Mouse (Mus musculus) left cerebral cortex, adult 2 months (tissue): Measurements from ENCODE around the gene Tpte. TPM values are rescaled to one million over a fixed set of nuclear protein-coding genes. Genes with fewer than 3 reads are reported as not detected.
"Not testable (repeated sequence)": the region's sequence is repeated elsewhere in the genome, so short reads cannot be mapped to it uniquely, and the experiment has no call there.

Experiments
- DNase-seq, 2 experiments: peaks; one replicate each; pipeline ENCODE4 v3.0.0; 2021 to 2022; ENCODE audit warnings: low spot score in 2 of 2, mixed read lengths in 1 of 2; ENCODE audit errors: extremely low spot score in 1 of 2
- H3K27ac ChIP-seq: fragments of 200-600 bp; 2 replicates; pipeline ENCODE4 v1.8.1; 2022
- H3K4me3 ChIP-seq: fragments of 200-600 bp; 2 replicates; pipeline ENCODE4 v1.8.1; 2022
- CTCF ChIP-seq: fragments of 200-600 bp; IDR thresholded peaks from 2 replicates; pipeline ENCODE4 v1.8.1; 2022; ENCODE audit warnings: antibody characterized with exemption, mild to moderate bottlenecking, moderate library complexity
- intact Hi-C: fragments of 180-260 bp; cut with DNase I; formaldehyde crosslinking; loops from one replicate; pipeline ENCODE4 v1.15.1; 2025
- total RNA-seq, 2 experiments: library from RNA; stranded (reverse); gene quantifications; 2 replicates each; pipeline ENCODE4 v1.2.3; 2021

The Tpte gene
- total RNA-seq, 2 experiments from 2014 or later: not detected

DNA sequence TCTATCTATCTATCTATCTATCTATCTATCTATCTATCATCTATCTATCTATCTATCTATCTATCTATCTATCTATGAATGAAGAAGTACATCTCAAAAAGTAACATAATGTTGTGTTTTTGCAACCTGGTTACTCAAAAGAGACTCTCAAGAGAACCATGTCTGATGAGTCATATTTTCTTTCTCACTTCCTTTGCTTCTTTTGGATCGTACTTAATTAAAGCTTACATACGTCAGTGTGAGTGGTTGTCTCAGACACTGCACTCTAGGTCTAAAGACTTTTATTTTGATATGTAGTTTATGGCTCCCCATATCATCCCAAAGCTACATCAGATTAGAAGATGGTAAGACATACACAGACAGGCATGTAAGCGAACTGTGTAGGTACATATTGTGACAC, 10.1 kb upstream of the Tpte start:
- intact Hi-C loops: no loop called here
- H3K27ac ChIP-seq: no peak overlapping the region
- H3K4me3 ChIP-seq: no peak overlapping the region
- no peak for DNase-seq
- no peak for TF ChIP-seq CTCF

DNA sequence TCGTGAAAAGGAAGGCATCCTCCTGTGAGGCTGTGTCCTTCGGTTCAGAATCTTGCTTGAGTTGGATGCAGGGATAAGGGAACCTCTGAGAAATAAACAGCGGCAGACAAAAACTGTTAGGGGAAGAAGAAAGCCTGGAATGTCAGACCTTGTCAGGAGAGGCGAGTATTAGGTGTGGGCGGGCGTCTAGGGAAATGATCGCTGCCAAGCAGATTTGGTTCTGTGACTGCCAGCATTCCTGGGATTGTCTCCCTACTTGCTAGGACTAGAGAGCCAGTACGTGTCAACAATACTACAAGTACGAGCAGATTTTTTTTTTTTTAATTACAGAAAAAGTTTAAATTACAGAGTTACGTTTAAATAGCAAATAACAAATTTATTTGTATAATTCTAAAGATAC, 8.6 kb upstream of the Tpte start:
- TF ChIP-seq CTCF: no peak
- intact Hi-C loops: no loop called here
- DNase-seq: no peak
- Histone ChIP-seq H3K4me3 (no peak overlapping the region), H3K27ac (no peak overlapping the region)

DNA sequence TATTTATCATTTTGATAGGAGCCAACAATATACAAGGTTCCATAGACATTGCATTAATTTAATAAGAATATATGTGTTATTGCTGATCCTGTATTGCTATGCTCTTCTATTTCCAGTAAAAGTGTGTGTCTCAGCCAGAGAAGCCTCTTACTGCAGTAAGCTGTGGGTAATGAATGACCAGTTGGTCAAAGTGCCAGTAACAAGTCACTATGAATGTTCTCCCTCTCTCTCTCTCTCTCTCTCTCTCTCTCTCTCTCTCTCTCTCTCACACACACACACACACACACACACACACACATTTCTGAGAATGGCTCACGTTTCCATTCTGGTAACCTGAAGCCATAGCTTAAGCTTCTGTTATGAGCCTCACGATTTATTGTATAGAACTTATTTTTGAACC, 19.1 kb downstream of the Tpte start:
- no peak for DNase-seq
- no peak for TF ChIP-seq CTCF
- intact Hi-C loops: no loop called here
- Histone ChIP-seq H3K4me3 (no peak overlapping the region), H3K27ac (no peak overlapping the region)

DNA sequence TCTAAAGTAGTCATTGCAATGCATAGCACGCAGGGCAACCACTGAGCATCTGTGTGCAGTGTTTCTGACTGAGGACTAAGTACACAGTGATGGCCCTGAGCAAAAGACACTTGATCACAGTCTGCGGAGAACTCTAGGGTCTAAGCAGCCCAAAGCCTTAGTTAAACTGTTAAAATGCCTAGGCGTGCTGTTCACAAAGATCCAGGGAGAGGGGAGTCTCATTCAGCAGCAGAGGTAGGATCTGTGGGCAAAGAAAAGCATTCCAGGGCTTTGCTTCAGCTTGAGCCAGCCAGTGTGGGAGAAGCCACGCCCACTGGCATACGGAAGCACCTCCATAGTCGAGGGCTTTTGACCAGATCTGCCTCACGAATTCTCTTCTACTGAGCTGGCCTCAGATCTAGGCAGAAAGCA, 19.7 kb downstream of the Tpte start:
- intact Hi-C loops: no loop called here
- peak overlapping the region; percentile 11; the same call in 1 of the 2 replicates for H3K4me3 ChIP-seq

DNA sequence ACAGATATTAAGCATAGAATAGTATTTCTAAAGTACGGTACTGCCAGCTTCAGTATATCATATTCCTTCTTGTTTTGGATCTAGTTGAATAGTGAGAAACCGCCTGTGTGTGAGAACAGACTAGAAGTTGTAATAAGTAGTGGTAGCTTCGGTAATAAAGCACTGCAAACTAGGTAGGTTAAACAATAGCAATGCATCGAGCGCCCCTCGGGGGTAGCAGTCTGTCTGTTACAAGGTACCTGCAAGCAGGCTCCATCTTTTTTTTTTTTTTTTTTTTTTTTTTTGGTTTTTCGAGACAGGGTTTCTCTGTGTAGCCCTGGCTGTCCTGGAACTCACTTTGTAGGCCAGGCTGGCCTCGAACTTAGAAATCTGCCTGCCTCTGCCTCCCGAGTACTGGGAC, 20.8 kb downstream of the Tpte start:
- H3K4me3 ChIP-seq, intact Hi-C loops, DNase-seq, H3K27ac ChIP-seq: not testable (repeated sequence)

More for the DNA sequence above, 19.7 kb downstream of the Tpte start:
- no peak for DNase-seq
- no peak for TF ChIP-seq CTCF
- H3K27ac ChIP-seq: no peak overlapping the region

DNA sequence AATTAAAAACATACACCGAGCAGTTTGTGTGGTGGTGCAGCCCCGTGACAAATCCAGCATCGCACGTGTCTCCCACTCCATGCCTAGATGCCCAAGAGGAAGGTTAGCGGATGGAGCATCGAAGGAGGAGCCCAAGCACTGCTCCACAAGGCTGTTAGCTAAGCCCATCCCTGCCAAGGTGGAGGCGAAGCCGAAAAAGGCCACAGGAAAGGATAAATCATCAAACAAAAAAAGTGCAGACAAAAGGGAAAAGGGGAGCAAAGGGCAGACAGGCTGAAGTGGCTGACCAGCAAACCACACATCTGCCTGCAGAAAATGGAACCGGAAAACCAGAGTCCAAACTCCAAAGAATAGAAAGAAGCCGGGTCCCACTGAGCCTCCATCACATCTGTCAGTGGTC, 23.8 kb downstream of the Tpte start:
- intact Hi-C loops: no loop called here
- DNase-seq: no peak
- H3K4me3 ChIP-seq: no peak overlapping the region
- TF ChIP-seq CTCF: no peak
- no peak overlapping the region for H3K27ac ChIP-seq

DNA sequence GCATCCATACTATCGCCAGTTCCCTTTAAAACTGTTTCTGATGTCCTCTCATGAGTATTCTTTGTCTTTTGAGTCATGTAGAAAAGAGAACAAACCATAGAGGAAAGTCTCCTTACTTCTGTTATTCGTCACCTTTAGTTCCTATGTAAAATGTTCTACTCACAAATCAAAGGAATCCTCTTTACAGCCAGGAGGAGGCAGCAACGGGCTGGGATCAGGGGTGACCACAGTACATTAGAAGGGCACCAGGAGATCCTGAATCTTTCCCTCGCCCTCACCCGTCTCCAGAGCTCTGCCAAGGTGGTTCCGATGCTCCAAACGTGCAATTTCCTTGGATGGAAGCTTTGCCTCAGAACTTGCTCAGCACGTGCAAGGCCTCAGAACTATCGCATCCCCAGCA, 28.2 kb downstream of the Tpte start:
- no peak overlapping the region for H3K27ac ChIP-seq
- no peak; the same call in 1 of the 2 replicates for TF ChIP-seq CTCF
- intact Hi-C loops: no loop called here
- H3K4me3 ChIP-seq: no peak overlapping the region
- no peak for DNase-seq

DNA sequence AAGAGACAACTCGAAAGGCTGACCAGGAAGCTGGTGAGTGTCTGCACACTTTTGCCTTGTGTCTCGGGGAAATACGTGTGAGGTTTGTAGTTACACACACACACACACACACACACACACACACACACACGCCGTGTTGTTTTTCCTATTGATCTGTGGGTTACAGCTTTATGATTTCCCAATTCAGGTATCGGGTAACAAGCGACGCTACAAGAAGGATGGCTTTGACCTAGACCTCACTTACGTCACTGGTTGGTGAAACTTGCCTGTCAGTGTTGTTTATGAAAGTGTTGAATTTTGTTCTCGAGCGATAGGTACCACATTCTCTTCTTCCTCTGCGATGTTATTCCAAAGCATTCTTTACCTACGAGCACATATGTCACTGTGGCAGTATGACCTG, 52.2 kb downstream of the Tpte start:
- H3K4me3 ChIP-seq: no peak overlapping the region
- TF ChIP-seq CTCF: no peak
- H3K27ac ChIP-seq: no peak overlapping the region
- no peak for DNase-seq
- intact Hi-C loops: no loop called here

DNA sequence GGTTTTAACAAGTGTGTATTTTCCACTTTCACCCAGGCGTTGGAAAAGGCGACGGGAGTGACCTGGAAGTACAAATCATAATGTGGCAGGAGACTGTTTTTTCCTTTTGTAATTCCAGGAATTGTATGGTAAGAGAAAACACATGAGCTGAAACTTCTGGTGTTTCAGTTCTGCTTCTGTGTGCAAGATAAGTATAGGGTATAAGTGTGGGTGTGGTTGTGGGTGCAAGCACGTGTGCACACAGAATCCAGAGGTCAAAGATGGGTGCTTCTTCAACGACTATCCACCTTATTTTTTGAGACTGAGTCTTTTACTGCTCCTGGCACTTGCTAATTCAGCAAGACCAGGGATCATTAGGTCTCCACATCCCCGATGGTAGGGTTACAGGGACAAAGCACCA, 76.1 kb downstream of the Tpte start:
- H3K4me3 ChIP-seq: no peak overlapping the region
- H3K27ac ChIP-seq: no peak overlapping the region
- TF ChIP-seq CTCF: no peak
- intact Hi-C loops: no loop called here
- DNase-seq: no peak

DNA sequence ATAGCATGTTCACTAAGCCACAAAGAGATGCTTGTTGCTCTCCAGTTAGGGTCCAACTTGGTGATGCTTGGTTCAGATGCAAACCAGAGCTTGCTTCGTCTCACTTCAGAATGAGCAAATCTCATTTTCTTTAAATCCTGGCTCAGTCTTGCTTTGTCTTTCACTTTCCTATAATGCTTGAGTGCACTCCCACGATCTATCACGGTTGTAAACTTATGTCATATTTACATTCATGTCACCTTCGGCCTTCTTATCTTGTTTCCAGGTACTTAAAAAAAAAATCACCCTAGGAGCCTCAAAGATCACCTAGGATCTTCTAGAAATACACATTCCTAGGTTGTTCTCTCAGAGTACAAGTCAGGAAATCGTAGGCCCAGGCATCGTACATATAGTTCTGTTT, 76.6 kb downstream of the Tpte start:
- intact Hi-C loops: no loop called here
- no peak for TF ChIP-seq CTCF
- no peak overlapping the region for H3K27ac ChIP-seq
- no peak overlapping the region for H3K4me3 ChIP-seq
- DNase-seq: no peak

DNA sequence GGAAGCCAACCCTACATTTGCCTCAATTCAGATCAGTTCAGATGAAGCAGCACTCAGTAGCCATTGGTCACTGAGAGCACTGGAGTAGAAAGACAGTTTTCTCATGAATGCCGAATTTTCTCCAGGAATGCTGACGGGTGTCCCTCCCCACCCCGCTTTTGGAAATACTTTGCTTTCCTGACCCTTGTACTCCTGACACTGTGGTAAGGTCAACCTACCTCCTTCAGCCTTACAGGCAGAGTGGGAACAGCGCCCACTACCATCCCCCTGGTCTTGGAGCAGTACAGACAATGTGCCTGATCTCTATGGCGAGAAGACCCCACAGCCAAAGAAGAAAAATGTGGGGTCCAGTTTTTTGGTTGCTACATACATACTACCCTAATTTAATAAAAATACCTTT, 93.1 kb downstream of the Tpte start:
- intact Hi-C loops: loop anchor here (2.0 kb wide), 1 partner anchor 184 kb away; the partner anchor contains the start of gene Vps36
- TF ChIP-seq CTCF: no peak
- Histone ChIP-seq H3K27ac (no peak overlapping the region), H3K4me3 (no peak overlapping the region)
- no peak for DNase-seq

DNA sequence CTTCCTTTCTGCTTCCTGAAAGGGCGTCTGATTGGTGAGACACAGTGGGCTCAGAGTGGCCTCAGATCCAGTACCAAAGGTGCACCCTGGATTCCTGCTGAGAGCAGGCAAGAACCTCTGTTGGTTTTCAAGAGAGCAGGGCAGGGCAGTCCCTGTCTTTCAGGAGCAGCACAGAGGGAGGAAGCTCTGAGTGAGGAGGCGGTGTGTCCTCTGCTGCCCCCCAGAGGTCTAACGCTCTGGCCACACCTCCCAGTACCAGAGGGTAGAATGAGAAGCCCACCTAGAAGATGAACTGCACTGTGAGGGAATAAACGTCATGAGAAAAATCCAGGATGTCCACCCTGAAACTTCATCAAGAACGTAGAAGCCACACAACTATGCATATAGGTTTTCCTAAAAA, 93.7 kb downstream of the Tpte start:
- TF ChIP-seq CTCF: peak; percentile 62
- no peak overlapping the region for H3K27ac ChIP-seq
- no peak for DNase-seq
- no peak overlapping the region for H3K4me3 ChIP-seq
- intact Hi-C loops: loop anchor here (2.0 kb wide), 1 partner anchor 184 kb away; the partner anchor contains the start of gene Vps36

DNA sequence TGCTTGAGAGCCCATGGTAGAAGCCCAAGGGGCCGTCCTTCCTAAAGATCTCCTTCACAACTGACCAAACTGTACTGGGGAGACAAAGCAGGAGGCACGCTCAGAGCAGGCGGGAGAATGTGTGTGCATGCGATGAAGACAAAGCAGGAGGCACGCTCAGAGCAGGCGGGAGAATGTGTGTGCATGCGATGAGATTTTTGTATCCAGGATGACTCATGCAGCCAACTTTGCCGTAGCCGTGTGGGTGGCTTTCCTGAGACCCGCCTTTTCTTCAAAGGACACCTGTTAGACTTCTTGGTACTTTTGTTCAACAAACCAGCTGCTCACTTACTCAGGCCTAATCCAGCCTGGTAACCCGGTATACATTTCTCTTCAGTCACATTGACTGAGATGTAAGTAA, 97.7 kb downstream of the Tpte start:
- intact Hi-C loops: no loop called here
- TF ChIP-seq CTCF: no peak
- no peak overlapping the region for H3K27ac ChIP-seq
- DNase-seq: peak; percentile 17 to 27
- no peak overlapping the region for H3K4me3 ChIP-seq
